Mouse (Mus musculus) heart, embryonic 14.5 days (tissue): ENCODE data around the gene Kcna7. TPM values are rescaled to one million over a fixed set of nuclear protein-coding genes. Genes with fewer than 3 reads are reported as not detected.

Experiments
- ATAC-seq: fragments of 200-750 bp; cut with Nextera tagmentation; 2 replicates; pipeline ENCODE4 v1.8.0; 2017; ENCODE audit warnings: low read depth, moderate TSS enrichment; ENCODE audit not compliant: insufficient number of reproducible peaks, insufficient read depth, low FRiP score
- H3K27ac ChIP-seq, 2 experiments: fragments of 200-500 bp in 1 of 2; fragments of 300-500 bp in 1 of 2; sonication (generic) in 1 of 2; replicated peaks in 1 of 2; 2 replicates each; pipeline ENCODE4 v1.5.1; 2012 to 2014; ENCODE audit warnings: low read depth in 2 of 2, low read length in 2 of 2, control low read depth in 1 of 2, mild to moderate bottlenecking in 1 of 2, mixed read lengths in 1 of 2; ENCODE audit not compliant: control insufficient read depth in 1 of 2, insufficient read depth in 1 of 2
- H3K27me3 ChIP-seq: fragments of 300-500 bp; sonication (generic); 2 replicates; pipeline ENCODE4 v1.6.1; 2014; ENCODE audit warnings: mild to moderate bottlenecking, low read length, control low read depth; ENCODE audit not compliant: control insufficient read depth, insufficient read depth
- H3K36me3 ChIP-seq: fragments of 300-500 bp; sonication (generic); 2 replicates; pipeline ENCODE4 v1.6.1; 2014; ENCODE audit warnings: mild to moderate bottlenecking, control low read depth, low read length, mixed read lengths; ENCODE audit not compliant: control insufficient read depth, insufficient read depth
- H3K4me1 ChIP-seq, 2 experiments: fragments of 200-500 bp in 1 of 2; fragments of 300-500 bp in 1 of 2; sonication (generic) in 1 of 2; 2 replicates each; pipeline ENCODE4 v1.6.1; 2012 to 2014; ENCODE audit warnings: low read length in 2 of 2, control low read depth in 1 of 2, mixed read lengths in 1 of 2; ENCODE audit not compliant: control insufficient read depth in 2 of 2, insufficient read depth in 2 of 2
- H3K4me2 ChIP-seq: fragments of 300-500 bp; sonication (generic); 2 replicates; pipeline ENCODE4 v1.6.1; 2014; ENCODE audit warnings: mild to moderate bottlenecking, low read length
- H3K4me3 ChIP-seq, 2 experiments: fragments of 200-500 bp in 1 of 2; fragments of 300-500 bp in 1 of 2; sonication (generic) in 1 of 2; 2 replicates each; pipeline ENCODE4 v1.5.1; 2012 to 2014; ENCODE audit warnings: low read length in 2 of 2, mild to moderate bottlenecking in 2 of 2, control low read depth in 1 of 2, low read depth in 1 of 2, moderate library complexity in 1 of 2; ENCODE audit not compliant: control insufficient read depth in 1 of 2, insufficient read depth in 1 of 2
- H3K9ac ChIP-seq: fragments of 300-500 bp; sonication (generic); 2 replicates; pipeline ENCODE4 v1.6.1; 2014; ENCODE audit warnings: mild to moderate bottlenecking, low read length
- H3K9me3 ChIP-seq: fragments of 300-500 bp; sonication (generic); 2 replicates; pipeline ENCODE4 v1.6.1; 2016; ENCODE audit warnings: low read length, control low read depth; ENCODE audit not compliant: control insufficient read depth
- WGBS: fragments of 180-500 bp; shearing (Covaris S2); extraction: QIAGEN DNeasy Blood & Tissue Kit; methylation state at CpG from one replicate; pipeline ENCODE4 v1.1.7; 2014; 5-methylcytosine and 5-hydroxymethylcytosine counted together
- polyA plus RNA-seq: library from polyadenylated mRNA; unstranded; fragments of >200 nt; fragmentation: Nextera tagmentation; extraction: Ambion mirVana; gene quantifications from 2 replicates; pipeline ENCODE4 v1.2.1, GENCODE M21; 2014

Gene Kcna7
- polyA plus RNA-seq, 1 experiment from 2014 or later, result 0.38 TPM

DNA sequence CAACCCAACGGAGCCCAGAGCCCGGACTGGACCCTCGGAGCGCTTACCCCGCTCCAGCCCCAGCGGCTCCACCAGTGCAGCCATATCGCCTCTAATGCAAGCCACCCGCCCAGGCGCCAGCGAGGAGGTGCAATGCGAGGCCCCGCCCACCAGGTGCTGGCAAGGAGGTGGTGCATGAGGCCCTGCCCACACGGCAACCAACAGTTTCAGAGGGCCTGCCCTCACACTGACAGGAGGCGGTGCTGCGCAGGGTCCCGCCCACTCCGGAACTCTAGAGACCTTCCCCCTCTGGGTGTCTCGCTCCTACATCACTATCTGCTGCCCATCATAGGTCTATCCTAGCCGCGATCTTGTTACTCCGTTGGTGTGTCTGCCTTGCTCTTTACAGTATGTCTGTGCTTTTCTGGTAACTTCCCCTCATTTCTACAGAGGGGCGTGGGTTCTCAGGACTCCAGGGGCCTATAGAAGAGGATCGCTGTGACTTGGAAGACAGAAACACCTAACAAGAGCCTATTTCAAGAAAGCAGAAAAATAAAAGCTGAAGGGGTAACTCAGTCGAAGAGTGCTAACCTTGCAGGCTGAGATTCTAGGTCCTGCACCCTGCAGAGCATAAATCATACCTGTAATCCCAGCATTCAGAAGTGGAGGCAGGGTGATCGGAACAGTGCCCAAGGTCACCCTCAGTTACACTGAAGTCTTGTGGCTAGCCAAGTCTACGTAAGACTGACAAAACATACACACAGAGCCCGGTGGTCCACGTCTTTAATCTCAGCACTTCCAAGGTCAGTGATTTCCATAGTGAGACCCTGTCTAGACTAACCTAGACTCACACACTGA is 34.8 kb upstream of the Kcna7 start, which contains the start of gene Lin7b:
TSS of gene Lin7b (minus strand) at position 109 of the 837 bp plus-strand sequence.
- H3K9me3 ChIP-seq, result no peaks in the 10 kb centered on the region
- no peak within 1 kb of the TSS for H3K27ac ChIP-seq
- H3K4me2 ChIP-seq, result peak within 1 kb of the TSS; percentile 94
- 7% methylated on average over 28 of the region's 28 CpGs for WGBS
- H3K9ac ChIP-seq, result peak within 1 kb of the TSS; percentile 70
- H3K27me3 ChIP-seq, result peaks cover 27% of the 10 kb centered on the region
- peaks cover 10 to 34% of the 10 kb centered on the region in 2 experiments for H3K4me1 ChIP-seq
- H3K36me3 ChIP-seq, result peaks cover 35% of the 10 kb centered on the region
- ATAC-seq, result peak; percentile 14; the same call in 1 of the 2 replicates
- H3K4me3 ChIP-seq, result peak within 1 kb of the TSS; percentile 53 to 57

DNA sequence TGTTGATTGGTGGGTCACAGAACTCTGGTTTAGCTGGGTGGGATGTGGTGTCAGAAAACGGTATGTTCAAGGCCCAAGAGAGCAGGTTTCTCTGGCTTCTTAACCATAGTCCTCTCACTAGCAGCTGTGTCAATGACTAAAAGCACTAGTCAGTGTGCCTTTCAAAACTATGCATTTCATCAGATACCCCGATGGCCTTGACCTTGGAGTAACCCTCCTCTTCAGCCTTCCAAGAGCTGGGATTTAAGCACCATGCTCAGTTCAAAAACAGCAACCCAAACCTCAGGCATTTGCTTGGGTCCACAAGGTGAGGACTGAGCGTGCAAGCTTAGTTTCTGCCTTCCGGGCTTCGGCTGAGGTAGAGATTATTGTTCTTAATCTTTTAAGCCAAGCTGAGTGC is 33.1 kb upstream of the Kcna7 start:
- Histone ChIP-seq H3K9ac (no peak overlapping the region), H3K4me3 (no peak overlapping the region), H3K9me3 (no peaks in the 10 kb centered on the region), H3K4me1 (peaks cover 10 to 25% of the 10 kb centered on the region in 2 experiments), H3K4me2 (no peak overlapping the region), H3K27ac (no peak overlapping the region), H3K27me3 (peaks cover 20% of the 10 kb centered on the region), H3K36me3 (peaks cover 52% of the 10 kb centered on the region)
- ATAC-seq, result no peak
- 59% methylated on average over 5 of the region's 5 CpGs for WGBS

DNA sequence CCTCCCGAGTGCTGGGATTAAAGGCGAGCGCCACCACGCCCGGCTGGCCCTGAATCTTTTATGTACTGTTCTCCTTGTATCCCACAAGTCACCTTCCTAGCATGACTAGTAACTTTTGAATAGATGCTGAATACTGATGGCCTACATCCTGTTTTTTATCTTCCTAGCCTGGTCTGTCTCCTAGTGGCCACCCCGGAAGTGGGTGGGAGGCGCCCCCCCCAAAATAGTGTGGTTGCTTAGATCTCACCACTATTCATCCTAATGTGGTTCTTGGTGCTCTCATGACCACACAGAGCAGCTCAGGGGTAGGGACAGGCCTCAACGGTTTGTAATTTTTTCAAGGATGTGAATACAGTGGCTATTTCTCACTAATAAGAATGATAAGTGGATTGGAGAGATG is 30.8 kb upstream of the Kcna7 start:
- WGBS, result 92% methylated on average over 8 of the region's 8 CpGs
- Histone ChIP-seq H3K27ac (no peak overlapping the region), H3K9me3 (no peaks in the 10 kb centered on the region), H3K9ac (no peak overlapping the region), H3K36me3 (peaks cover 74% of the 10 kb centered on the region), H3K4me1 (peaks cover 3 to 20% of the 10 kb centered on the region in 2 experiments; a peak in 3 of 4 replicates), H3K4me3 (no peak overlapping the region), H3K4me2 (no peak overlapping the region), H3K27me3 (peaks cover 3% of the 10 kb centered on the region)
- no peak for ATAC-seq

DNA sequence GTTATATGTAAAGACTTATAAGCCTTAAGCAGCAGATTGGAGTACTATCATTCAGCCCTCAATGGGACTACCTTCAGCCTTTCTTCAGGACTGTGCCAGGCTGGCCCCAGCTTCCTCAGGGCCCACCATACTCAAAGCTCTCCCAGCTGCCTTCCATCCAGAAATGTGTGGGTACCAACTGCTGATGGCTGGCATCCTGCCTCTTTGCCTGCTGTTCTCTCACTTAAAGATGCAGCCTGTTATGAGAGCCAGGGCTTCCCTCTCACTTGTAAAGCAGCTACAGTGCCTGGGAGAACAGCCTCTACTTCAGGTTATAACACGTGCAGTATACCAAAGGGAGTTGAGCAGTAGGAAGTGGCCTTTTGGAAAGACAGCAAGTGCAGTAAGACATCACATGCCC is 29.4 kb upstream of the Kcna7 start:
- H3K4me1 ChIP-seq, result peaks cover 0 to 6% of the 10 kb centered on the region in 2 experiments; a peak in 1 of 4 replicates
- no peak overlapping the region for H3K4me3 ChIP-seq
- no peak for ATAC-seq
- H3K9me3 ChIP-seq, result no peaks in the 10 kb centered on the region
- H3K4me2 ChIP-seq, result no peak overlapping the region
- no peaks in the 10 kb centered on the region for H3K27me3 ChIP-seq
- WGBS, result 94% methylated on average over 1 of the region's 1 CpGs
- no peak overlapping the region for H3K9ac ChIP-seq
- peaks cover 89% of the 10 kb centered on the region for H3K36me3 ChIP-seq
- no peak overlapping the region for H3K27ac ChIP-seq

DNA sequence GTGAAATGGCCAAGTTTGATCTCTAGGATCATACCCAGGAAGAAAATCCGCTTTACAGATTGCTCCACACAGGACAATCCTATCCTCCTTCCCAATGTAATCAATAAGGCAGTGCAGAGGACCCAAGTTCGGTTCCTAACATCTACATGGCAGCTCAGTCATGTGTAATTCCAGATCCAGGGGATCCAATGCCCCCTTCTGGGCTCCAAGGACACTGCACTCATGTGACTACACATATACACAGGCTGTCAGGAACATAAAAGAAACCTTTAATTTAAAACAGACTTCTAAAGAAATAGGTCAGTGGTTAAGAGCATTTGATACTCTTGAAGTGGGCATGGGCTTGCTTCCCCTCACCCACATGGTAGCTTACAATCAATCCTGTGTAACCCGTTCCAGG is 19.4 kb upstream of the Kcna7 start:
- peaks cover 100% of the 10 kb centered on the region for H3K36me3 ChIP-seq
- H3K27me3 ChIP-seq, result no peaks in the 10 kb centered on the region
- no peak overlapping the region for H3K9ac ChIP-seq
- WGBS, result 90% methylated on average over 3 of the region's 3 CpGs
- H3K9me3 ChIP-seq, result no peaks in the 10 kb centered on the region
- ATAC-seq, result no peak
- no peak overlapping the region for H3K4me2 ChIP-seq
- H3K27ac ChIP-seq, result no peak overlapping the region
- peaks cover 0 to 8% of the 10 kb centered on the region in 2 experiments; a peak in 1 of 4 replicates for H3K4me1 ChIP-seq
- no peak overlapping the region for H3K4me3 ChIP-seq

DNA sequence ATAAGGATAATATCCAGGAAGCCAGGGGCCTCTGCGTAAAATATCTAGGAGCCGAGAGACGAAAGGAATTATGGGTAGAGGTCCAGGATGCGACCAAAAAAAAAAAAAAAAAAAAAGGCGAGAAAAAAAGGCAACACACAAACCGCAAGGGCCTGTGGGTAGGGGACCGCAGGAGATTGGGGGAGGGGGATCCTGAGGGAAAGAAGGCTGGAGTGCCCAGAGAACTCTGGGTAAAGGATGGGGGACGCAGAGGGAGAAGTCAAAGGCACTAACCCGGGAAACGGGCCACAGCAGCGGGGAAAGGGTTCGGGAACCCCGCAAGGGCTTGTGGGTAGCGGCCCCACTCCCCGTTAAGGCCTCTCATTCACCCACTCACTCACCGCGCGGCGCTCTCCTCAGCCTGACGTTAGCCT is 10.3 kb upstream of the Kcna7 start:
- Histone ChIP-seq H3K9ac (peak overlapping the region; percentile 90), H3K4me2 (peak overlapping the region; percentile 88), H3K27ac (peak overlapping the region; percentile 95), H3K4me1 (peaks cover 7 to 20% of the 10 kb centered on the region in 2 experiments), H3K9me3 (no peaks in the 10 kb centered on the region), H3K27me3 (no peaks in the 10 kb centered on the region), H3K36me3 (peaks cover 34% of the 10 kb centered on the region), H3K4me3 (peak overlapping the region; percentile 63 to 80)
- peak; percentile 66 for ATAC-seq
- WGBS, result 1% methylated on average over 18 of the region's 20 CpGs

DNA sequence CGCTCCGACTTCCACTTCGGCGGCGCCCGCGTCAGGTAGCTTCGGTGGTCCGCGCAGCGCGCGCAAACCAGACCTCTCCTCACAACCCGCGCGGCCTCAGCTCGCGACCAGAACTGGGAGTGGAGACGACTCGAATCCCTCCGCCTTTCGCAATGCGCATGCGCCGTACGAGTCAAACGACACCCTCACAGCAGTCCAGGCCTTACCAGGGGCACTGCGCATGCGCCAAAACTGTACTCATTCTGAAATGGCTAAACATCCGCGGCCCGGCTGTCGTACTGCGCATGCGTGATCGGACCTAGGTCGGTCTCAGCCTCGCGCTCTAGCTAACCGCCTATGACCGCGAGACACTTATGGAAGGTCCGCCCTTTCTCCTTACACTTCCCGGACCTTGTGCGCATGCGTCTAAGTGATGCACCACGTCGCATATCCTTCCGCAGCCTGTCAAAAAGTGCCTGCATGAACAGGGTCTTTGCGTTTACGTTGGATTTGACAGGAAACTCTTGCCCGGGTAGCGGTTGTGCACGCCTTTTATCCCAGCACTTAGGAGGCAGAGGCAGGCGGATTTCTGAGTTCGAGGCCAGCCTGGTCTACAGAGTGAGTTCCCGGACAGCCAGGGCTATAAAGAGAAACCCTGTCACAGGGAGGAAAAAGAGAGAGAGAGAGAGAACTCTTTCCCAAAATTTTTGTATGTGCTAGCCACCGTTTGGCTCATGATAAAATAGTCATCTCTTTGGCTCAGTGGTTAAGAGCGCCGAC is 9.7 kb upstream of the Kcna7 start, which contains the start of gene Snrnp70:
TSS of gene Snrnp70 (minus strand) at position 165 of the 759 bp plus-strand sequence.
- no peaks in the 10 kb centered on the region for H3K27me3 ChIP-seq
- H3K4me3 ChIP-seq, result peak within 1 kb of the TSS; percentile 63 to 80
- ATAC-seq, result peak; percentile 97
- H3K36me3 ChIP-seq, result peaks cover 28% of the 10 kb centered on the region
- peak within 1 kb of the TSS; percentile 95 for H3K27ac ChIP-seq
- peak within 1 kb of the TSS; percentile 90 for H3K9ac ChIP-seq
- H3K4me2 ChIP-seq, result peak within 1 kb of the TSS; percentile 88
- H3K9me3 ChIP-seq, result no peaks in the 10 kb centered on the region
- WGBS, result under 1% methylated on average over 60 of the region's 60 CpGs
- peaks cover 7 to 20% of the 10 kb centered on the region in 2 experiments for H3K4me1 ChIP-seq
